Mouse (Mus musculus): Measurements from ENCODE around the gene Rhox3a. TPM values are rescaled to one million over a fixed set of nuclear protein-coding genes. Genes with fewer than 3 reads are reported as not detected.
"Not testable (repeated sequence)": the region's sequence is repeated elsewhere in the genome, so short reads cannot be mapped to it uniquely, and the experiment has no call there.

Rhox3a gene
- not detected in 2 replicates for polyA plus RNA-seq (2014; fragmentation: Nextera tagmentation; extraction: Ambion mirVana)

DNA sequence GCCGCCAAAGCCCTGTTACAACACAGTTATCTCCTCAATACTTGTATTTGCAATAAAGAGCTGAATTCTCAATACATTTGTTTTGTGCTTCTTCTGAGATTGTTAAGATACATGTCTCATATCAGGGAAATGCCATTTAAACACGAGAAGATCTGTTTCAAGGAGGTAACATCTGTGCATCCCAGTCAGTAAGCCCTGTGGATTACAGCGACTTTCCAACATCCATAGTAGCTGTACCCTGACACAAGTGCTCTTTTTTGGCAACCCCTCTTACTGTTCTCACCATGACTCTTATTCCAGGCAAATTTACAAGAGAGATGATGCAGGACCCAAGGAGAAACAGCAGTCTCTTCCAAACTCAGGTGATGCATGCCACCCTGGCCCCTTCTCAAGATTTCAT lies at the start of gene Rhox3a:
Gene Rhox3a, plus strand, starts transcription at position 301 of the 400 bp plus-strand sequence.
- not testable (repeated sequence) for ATAC-seq; H3K27ac ChIP-seq (ENCODE audit: low read depth, low read length); H3K27me3 ChIP-seq (replicated peaks; ENCODE audit: control insufficient read depth, insufficient read depth, low read length); H3K4me3 ChIP-seq (ENCODE audit: low read depth, low read length); H3K4me2 ChIP-seq (ENCODE audit: low read length); H3K36me3 ChIP-seq (ENCODE audit: control insufficient read depth, insufficient read depth, low read length); H3K4me1 ChIP-seq (ENCODE audit: control insufficient read depth, insufficient read depth, low read length); DNase-seq (ENCODE audit: low spot score); H3K9ac ChIP-seq (ENCODE audit: low read length); H3K9me3 ChIP-seq (replicated peaks; ENCODE audit: control insufficient read depth, low read length)
- WGBS, result 89% methylated on average over 1 of the region's 3 CpGs

DNA sequence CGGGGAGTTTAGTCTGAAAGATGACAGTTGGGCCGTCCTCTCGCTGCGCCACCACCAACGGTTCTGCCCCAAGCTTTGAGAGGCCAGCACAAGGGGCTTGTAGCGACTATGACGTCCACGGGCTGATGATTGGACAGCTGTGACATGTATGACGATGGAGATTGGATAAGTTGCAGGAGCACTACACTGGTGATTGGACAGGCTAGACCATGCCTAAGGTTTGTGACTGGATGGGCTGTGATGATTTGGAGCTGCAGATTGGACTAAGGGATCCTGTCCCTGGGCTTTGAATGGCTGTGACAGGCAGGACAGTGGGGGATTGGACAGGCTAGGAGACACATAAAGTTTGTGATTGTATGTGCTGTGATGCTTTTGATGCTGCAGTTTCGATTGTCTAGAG lies 38.8 kb upstream of the Rhox3a start, which contains the start of gene Gm9:
Gene Gm9, minus strand, starts transcription at position 101 of the 400 bp plus-strand sequence.
- Histone ChIP-seq H3K4me1 (ENCODE audit: control insufficient read depth, insufficient read depth, low read length) (no peaks in the 10 kb centered on the region), H3K4me3 (ENCODE audit: low read depth, low read length) (no peak within 1 kb of the TSS), H3K36me3 (ENCODE audit: control insufficient read depth, insufficient read depth, low read length) (no peaks in the 10 kb centered on the region), H3K9ac (ENCODE audit: low read length) (no peak within 1 kb of the TSS), H3K27ac (ENCODE audit: low read depth, low read length) (no peak within 1 kb of the TSS), H3K4me2 (ENCODE audit: low read length) (no peak within 1 kb of the TSS), H3K27me3 (replicated peaks; ENCODE audit: control insufficient read depth, insufficient read depth, low read length) (no peaks in the 10 kb centered on the region), H3K9me3 (replicated peaks; ENCODE audit: control insufficient read depth, low read length) (no peaks in the 10 kb centered on the region)
- DNase-seq (ENCODE audit: low spot score) (no peak), ATAC-seq (no peak)
- 87% methylated on average over 10 of the region's 10 CpGs for WGBS

DNA sequence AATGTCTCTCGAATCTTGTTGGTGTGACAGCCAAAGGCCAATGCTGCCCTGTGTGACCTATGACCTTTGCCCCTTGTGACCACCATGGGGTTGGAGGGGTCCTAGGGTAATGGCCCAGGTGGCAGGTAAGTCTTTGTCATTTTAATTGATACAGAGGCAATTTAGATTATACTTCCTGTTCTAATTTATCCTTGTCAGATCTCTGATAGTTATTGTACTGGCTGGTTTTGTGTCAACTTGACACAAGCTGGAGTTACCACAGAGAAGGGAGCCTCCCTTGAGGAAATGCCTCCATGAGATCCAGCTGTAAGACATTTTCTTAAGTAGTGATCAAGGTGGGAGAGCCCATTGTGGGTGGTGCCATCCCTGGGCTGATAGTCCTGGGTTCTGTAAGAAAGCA lies 27.6 kb upstream of the Rhox3a start, which contains the start of gene Rhox1:
Gene Rhox1, minus strand, starts transcription at position 101 of the 400 bp plus-strand sequence.
- not testable (repeated sequence) for H3K9me3 ChIP-seq (replicated peaks; ENCODE audit: control insufficient read depth, low read length); DNase-seq (ENCODE audit: low spot score); H3K27me3 ChIP-seq (replicated peaks; ENCODE audit: control insufficient read depth, insufficient read depth, low read length); H3K4me3 ChIP-seq (ENCODE audit: low read depth, low read length); H3K4me2 ChIP-seq (ENCODE audit: low read length); ATAC-seq; H3K36me3 ChIP-seq (ENCODE audit: control insufficient read depth, insufficient read depth, low read length); H3K9ac ChIP-seq (ENCODE audit: low read length); H3K27ac ChIP-seq (ENCODE audit: low read depth, low read length); H3K4me1 ChIP-seq (ENCODE audit: control insufficient read depth, insufficient read depth, low read length)
- WGBS, result 73% methylated on average over 1 of the region's 1 CpGs

DNA sequence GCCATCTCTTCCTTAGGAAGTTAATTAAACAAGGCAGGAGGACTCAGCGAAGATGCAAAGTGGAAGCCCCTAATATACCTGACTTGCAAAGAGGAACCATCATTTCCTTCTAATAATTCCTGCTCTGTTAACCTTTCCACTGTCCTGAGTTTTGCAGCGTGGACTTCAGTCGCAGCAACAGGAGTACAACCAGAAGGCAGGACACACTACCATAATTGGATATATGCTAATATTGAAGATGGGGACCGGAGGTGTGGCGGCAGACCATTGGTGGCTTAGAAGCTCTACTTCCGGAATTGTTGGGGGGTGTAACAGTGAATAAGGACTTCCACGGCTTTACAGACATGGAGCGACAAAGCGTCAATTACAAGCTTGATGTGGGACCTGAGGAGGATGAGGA lies 5.0 kb upstream of the Rhox3a start, which contains the start of gene Rhox2a:
Gene Rhox2a, plus strand, starts transcription at position 301 of the 400 bp plus-strand sequence.
- H3K9me3 ChIP-seq (replicated peaks; ENCODE audit: control insufficient read depth, low read length); H3K36me3 ChIP-seq (ENCODE audit: control insufficient read depth, insufficient read depth, low read length); H3K4me3 ChIP-seq (ENCODE audit: low read depth, low read length); ATAC-seq; DNase-seq (ENCODE audit: low spot score); H3K27me3 ChIP-seq (replicated peaks; ENCODE audit: control insufficient read depth, insufficient read depth, low read length); H3K9ac ChIP-seq (ENCODE audit: low read length); H3K4me2 ChIP-seq (ENCODE audit: low read length); H3K4me1 ChIP-seq (ENCODE audit: control insufficient read depth, insufficient read depth, low read length); H3K27ac ChIP-seq (ENCODE audit: low read depth, low read length): not testable (repeated sequence)
- no CpG with 5 or more reads among the region's 9 CpGs for WGBS

DNA sequence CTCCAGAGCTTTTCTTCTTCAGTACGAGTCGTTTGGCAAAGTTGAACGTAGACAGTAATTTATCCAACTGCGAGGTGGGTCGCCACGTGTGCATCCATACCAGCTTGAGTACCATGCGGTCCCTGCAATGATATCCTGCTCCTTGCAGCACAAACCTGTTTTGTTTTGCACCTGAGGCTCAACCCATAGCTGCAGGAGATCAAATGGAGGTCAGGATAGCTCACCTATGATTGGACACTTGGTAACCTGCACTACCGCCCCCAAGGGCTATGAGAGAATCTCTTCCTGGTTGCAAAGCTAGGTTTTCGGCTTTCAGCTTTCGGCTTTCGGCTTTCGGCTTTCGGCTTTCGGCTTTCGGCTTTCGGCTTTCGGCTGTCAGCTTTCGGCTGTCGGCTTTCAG lies 15.3 kb downstream of the Rhox3a start, which contains the start of gene Rhox4a:
Gene Rhox4a, plus strand, starts transcription at position 301 of the 400 bp plus-strand sequence.
- not testable (repeated sequence) for H3K4me2 ChIP-seq (ENCODE audit: low read length); DNase-seq (ENCODE audit: low spot score); H3K9me3 ChIP-seq (replicated peaks; ENCODE audit: control insufficient read depth, low read length); H3K9ac ChIP-seq (ENCODE audit: low read length); H3K36me3 ChIP-seq (ENCODE audit: control insufficient read depth, insufficient read depth, low read length); H3K4me1 ChIP-seq (ENCODE audit: control insufficient read depth, insufficient read depth, low read length); ATAC-seq; H3K27me3 ChIP-seq (replicated peaks; ENCODE audit: control insufficient read depth, insufficient read depth, low read length); H3K4me3 ChIP-seq (ENCODE audit: low read depth, low read length); H3K27ac ChIP-seq (ENCODE audit: low read depth, low read length)
- WGBS, result 96% methylated on average over 10 of the region's 19 CpGs

Other genes starting within 250 kb of the Rhox3a start
- gene Sowahd, start 201.1 kb upstream of the Rhox3a start, polyA plus RNA-seq (2014; fragmentation: Nextera tagmentation; extraction: Ambion mirVana), result not detected in 2 replicates
- gene Rpl39, start 164.5 kb upstream of the Rhox3a start, polyA plus RNA-seq (2014; fragmentation: Nextera tagmentation; extraction: Ambion mirVana), result 316 and 433 TPM in 2 replicates
- gene Upf3b, start 139.6 kb upstream of the Rhox3a start, polyA plus RNA-seq (2014; fragmentation: Nextera tagmentation; extraction: Ambion mirVana), result 20.2 and 20.7 TPM in 2 replicates
- gene Nkap, start 123.1 kb upstream of the Rhox3a start, polyA plus RNA-seq (2014; fragmentation: Nextera tagmentation; extraction: Ambion mirVana), result 13.6 and 17.1 TPM in 2 replicates
- 0.36 TPM in 1 of 2 replicates, not detected in the other for gene Akap14, start 81.1 kb upstream of the Rhox3a start, polyA plus RNA-seq (2014; fragmentation: Nextera tagmentation; extraction: Ambion mirVana)
- 485 and 642 TPM in 2 replicates for gene Ndufa1, start 58.8 kb upstream of the Rhox3a start, polyA plus RNA-seq (2014; fragmentation: Nextera tagmentation; extraction: Ambion mirVana)
- gene Rnf113a1, start 58.7 kb upstream of the Rhox3a start, polyA plus RNA-seq (2014; fragmentation: Nextera tagmentation; extraction: Ambion mirVana), result 13.9 and 15.3 TPM in 2 replicates
- not detected in 2 replicates for gene Gm9, start 38.9 kb upstream of the Rhox3a start, polyA plus RNA-seq (2014; fragmentation: Nextera tagmentation; extraction: Ambion mirVana)
- not detected in 2 replicates for gene Rhox1, start 27.7 kb upstream of the Rhox3a start, polyA plus RNA-seq (2014; fragmentation: Nextera tagmentation; extraction: Ambion mirVana)
- not detected in 2 replicates for gene Rhox2a, start 4.9 kb upstream of the Rhox3a start, polyA plus RNA-seq (2014; fragmentation: Nextera tagmentation; extraction: Ambion mirVana)
- gene Rhox4a, start 15.4 kb downstream of the Rhox3a start, polyA plus RNA-seq (2014; fragmentation: Nextera tagmentation; extraction: Ambion mirVana), result not detected in 2 replicates
- gene Rhox3a2, start 130.1 kb downstream of the Rhox3a start, polyA plus RNA-seq (2014; fragmentation: Nextera tagmentation; extraction: Ambion mirVana), result not detected in 2 replicates
- gene Rhox4a2, start 140.9 kb downstream of the Rhox3a start, polyA plus RNA-seq (2014; fragmentation: Nextera tagmentation; extraction: Ambion mirVana), result not detected in 2 replicates
- gene Rhox2b, start 162.1 kb downstream of the Rhox3a start, polyA plus RNA-seq (2014; fragmentation: Nextera tagmentation; extraction: Ambion mirVana), result not detected in 2 replicates
- not detected in 2 replicates for gene Rhox4b, start 182.6 kb downstream of the Rhox3a start, polyA plus RNA-seq (2014; fragmentation: Nextera tagmentation; extraction: Ambion mirVana)
- gene Rhox2c, start 203.8 kb downstream of the Rhox3a start, polyA plus RNA-seq (2014; fragmentation: Nextera tagmentation; extraction: Ambion mirVana), result not detected in 2 replicates
- gene Rhox3c, start 208.7 kb downstream of the Rhox3a start, polyA plus RNA-seq (2014; fragmentation: Nextera tagmentation; extraction: Ambion mirVana), result not detected in 2 replicates
- gene Rhox4c, start 230.4 kb downstream of the Rhox3a start, polyA plus RNA-seq (2014; fragmentation: Nextera tagmentation; extraction: Ambion mirVana), result not detected in 2 replicates
- gene Rhox2d, start 243.5 kb downstream of the Rhox3a start, polyA plus RNA-seq (2014; fragmentation: Nextera tagmentation; extraction: Ambion mirVana), result not detected in 2 replicates

Data from forebrain, embryonic 14.5 days (tissue).